Mouse (Mus musculus): ENCODE data around the gene Gatad2a. TPM values are rescaled to one million over a fixed set of nuclear protein-coding genes. Genes with fewer than 3 reads are reported as not detected.

The Gatad2a gene
- polyA plus RNA-seq (2015; fragmentation: Illumina TruSeq; extraction: RNeasy Lipid Tissue Mini Kit (QIAGEN cat#74804); ENCODE audit: insufficient read depth, low read depth, low replicate concordance), result 7.8 TPM

DNA sequence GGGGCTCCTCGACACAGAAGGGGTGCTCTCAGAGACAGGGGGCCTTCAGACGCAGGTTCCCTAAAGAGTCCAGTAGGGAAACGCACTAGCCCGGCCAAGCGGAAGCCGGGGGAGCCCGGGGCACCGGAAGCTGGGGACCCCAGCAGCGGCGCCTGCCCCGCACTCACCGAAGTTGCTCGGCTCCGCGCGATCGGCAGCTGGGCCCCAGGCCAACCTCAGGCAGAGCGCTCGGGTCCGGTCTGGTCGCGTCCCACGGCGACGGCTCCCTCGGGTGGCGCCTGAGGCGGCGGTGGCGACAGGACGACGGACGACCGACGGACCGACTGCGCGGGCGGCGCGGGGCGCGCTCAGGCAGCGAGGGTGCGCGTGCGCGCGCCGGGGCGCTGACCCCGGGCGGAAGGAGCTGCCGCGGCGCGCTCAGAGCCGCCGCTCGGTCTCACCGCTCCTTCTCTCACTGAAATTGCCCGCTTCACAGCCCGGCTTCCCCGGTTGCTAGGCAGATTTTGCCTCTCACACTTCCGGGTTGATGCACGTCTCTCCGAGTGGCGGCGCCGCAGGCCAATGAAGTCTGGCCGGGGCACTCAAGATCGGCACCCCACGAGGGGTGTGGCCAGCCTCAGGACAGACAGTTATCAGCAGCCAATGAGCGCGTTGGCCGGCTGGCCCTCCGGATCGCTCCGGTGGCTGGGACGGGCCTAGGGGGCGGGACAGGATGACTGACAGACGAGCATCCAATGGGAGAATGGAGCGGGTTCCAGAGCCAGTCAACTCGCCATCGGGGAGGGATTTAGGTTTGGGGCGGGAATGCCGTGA is at the start of gene Gatad2a:
Gene Gatad2a, minus strand, starts transcription at position 609 of the 813 bp plus-strand sequence.

DNA sequence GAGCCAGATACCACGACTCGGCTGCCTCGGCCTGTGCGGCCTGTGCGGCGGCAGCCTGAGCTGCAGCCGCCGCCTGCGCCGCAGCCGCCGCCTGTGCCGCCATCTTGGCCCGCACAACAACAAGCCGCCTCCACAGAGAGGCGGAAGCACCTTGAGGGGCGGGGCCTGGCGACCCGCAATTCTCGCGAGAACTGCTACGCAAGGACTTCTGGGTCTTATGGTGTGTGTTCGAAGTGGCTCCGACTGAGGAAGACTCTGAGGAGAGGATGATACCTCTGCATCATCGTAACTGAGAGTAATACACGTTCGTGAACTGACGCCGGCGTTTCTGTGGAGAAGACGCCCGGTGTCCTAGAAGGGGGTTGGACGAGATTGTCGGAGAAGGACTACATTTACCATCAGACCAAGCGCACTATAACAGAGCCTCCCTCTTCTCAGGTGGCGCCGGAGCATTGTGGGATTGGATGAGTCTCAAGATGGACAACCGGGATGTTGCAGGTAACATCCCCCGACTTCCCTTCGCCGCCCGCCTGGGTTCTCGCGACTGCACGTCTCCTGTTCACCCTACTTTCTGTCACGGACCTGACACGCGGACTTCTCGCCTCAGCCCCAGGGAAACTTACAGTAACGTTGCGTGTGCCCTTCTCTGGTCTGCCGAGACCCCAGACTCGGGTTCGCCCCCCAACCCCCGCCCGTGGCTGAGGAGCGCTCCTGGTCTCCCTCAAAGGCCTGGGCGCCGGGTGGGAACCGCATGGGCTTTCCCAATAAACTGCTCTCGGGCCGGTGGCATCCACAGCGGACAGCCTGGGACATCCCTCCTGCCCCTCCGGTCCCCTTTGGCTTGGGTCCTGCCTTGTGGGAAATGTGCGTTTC is 46.6 kb upstream of the Gatad2a start, which contains the start of the genes Mau2 and Sugp1:
Gene Mau2, minus strand, starts transcription at position 152 of the 873 bp plus-strand sequence.
Gene Sugp1, plus strand, starts transcription at position 231 of the 873 bp plus-strand sequence.

DNA sequence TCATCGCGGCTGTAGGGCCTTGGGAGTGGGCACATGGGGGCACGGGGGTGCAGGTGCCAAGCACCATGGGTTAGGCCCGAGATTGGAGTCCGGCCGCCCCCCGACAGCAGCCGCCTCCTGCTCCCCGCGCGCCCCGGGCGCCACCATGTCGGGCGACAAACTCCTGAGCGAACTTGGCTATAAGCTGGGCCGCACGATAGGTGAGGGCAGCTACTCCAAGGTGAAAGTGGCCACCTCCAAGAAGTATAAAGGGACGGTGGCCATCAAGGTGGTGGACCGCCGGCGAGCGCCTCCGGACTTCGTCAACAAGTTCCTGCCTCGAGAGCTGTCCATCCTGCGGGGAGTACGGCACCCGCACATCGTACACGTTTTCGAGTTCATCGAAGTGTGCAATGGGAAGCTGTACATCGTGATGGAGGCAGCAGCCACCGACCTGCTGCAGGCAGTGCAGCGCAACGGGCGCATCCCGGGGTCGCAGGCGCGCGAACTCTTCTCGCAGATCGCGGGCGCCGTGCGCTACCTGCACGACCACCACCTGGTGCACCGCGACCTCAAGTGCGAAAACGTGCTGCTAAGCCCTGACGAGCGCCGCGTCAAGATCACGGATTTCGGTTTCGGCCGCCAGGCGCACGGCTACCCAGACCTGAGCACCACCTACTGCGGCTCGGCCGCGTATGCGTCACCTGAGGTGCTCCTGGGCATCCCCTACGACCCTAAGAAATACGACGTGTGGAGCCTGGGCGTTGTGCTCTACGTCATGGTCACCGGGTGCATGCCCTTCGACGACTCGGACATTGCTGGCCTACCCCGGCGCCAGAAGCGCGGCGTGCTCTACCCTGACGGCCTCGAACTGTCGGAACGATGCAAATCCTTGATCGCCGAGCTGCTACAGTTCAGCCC is 93.8 kb downstream of the Gatad2a start, which contains the start of the genes Tssk6, Ndufa13 and Yjefn3:
Gene Tssk6, plus strand, starts transcription at position 22 of the 900 bp plus-strand sequence.
Gene Ndufa13, minus strand, starts transcription at position 396 of the 900 bp plus-strand sequence.
Gene Yjefn3, minus strand, starts transcription at position 550 of the 900 bp plus-strand sequence.

DNA sequence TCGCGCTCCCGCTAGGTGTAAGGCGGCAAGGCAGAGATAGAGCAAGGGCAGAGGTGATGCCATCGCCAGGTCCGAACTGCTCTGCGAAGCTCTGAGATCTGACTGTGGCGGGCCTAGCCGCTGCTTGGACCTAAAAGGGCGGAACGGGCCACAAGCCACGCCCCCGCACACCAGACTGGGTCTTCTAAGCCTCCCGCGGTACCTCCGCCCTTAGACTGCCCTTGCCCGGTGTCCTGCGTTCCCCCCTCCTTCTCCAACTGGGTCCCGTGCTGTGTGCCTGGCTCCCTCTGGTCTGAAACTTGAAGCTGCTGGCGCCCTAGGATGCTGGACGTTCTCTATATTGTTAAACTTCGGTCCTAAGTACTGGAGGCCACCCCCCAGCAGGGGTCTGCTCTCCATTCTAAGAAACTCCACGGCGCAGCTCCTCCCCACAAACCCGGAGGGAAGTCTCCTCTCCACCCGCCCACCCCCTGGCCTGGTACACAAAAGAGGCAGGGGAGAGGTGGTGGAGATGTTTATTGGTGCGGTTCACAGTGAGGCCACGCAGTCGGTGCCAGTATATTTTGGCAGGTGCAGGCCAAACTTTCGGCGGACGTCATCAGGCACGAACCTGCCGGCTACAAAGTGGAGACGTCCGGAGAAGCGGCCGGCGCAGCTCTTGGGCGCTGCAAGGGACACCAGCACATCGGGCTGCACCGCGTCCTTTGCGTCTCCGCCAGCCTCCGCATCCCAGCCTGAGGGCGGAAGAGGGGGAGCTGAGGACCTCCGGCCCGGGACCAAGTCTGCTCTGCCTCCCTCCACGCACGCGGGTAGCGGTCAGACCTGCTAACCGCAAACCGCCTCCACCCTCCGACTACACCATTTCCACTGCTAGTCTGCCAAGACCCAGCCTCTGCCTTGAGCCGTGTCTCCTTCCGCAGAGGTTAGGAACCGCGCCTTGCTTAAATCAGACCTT is 108.6 kb downstream of the Gatad2a start, which contains the start of gene Cilp2:
Gene Cilp2, minus strand, starts transcription at position 399 of the 955 bp plus-strand sequence.

Other genes starting within 250 kb of the Gatad2a start
- gene Zfp963, start 246.4 kb downstream of the Gatad2a start, polyA plus RNA-seq (2015; fragmentation: Illumina TruSeq; extraction: RNeasy Lipid Tissue Mini Kit (QIAGEN cat#74804); ENCODE audit: insufficient read depth, low read depth, low replicate concordance), result 2.7 TPM
- not detected for gene Gm20422, start 221.5 kb downstream of the Gatad2a start, polyA plus RNA-seq (2015; fragmentation: Illumina TruSeq; extraction: RNeasy Lipid Tissue Mini Kit (QIAGEN cat#74804); ENCODE audit: insufficient read depth, low read depth, low replicate concordance)
- 21.2 TPM for gene Atp13a1, start 205.2 kb downstream of the Gatad2a start, polyA plus RNA-seq (2015; fragmentation: Illumina TruSeq; extraction: RNeasy Lipid Tissue Mini Kit (QIAGEN cat#74804); ENCODE audit: insufficient read depth, low read depth, low replicate concordance)
- gene Zfp866, start 205.2 kb downstream of the Gatad2a start, polyA plus RNA-seq (2015; fragmentation: Illumina TruSeq; extraction: RNeasy Lipid Tissue Mini Kit (QIAGEN cat#74804); ENCODE audit: insufficient read depth, low read depth, low replicate concordance), result 4.9 TPM
- gene Gmip, start 187.7 kb downstream of the Gatad2a start, polyA plus RNA-seq (2015; fragmentation: Illumina TruSeq; extraction: RNeasy Lipid Tissue Mini Kit (QIAGEN cat#74804); ENCODE audit: insufficient read depth, low read depth, low replicate concordance), result 11.9 TPM
- 0.54 TPM for gene Lpar2, start 174.0 kb downstream of the Gatad2a start, polyA plus RNA-seq (2015; fragmentation: Illumina TruSeq; extraction: RNeasy Lipid Tissue Mini Kit (QIAGEN cat#74804); ENCODE audit: insufficient read depth, low read depth, low replicate concordance)
- 1.4 TPM for gene Pbx4, start 163.9 kb downstream of the Gatad2a start, polyA plus RNA-seq (2015; fragmentation: Illumina TruSeq; extraction: RNeasy Lipid Tissue Mini Kit (QIAGEN cat#74804); ENCODE audit: insufficient read depth, low read depth, low replicate concordance)
- gene Cilp2, start 108.7 kb downstream of the Gatad2a start, polyA plus RNA-seq (2015; fragmentation: Illumina TruSeq; extraction: RNeasy Lipid Tissue Mini Kit (QIAGEN cat#74804); ENCODE audit: insufficient read depth, low read depth, low replicate concordance), result not detected
- not detected for gene Tssk6, start 94.2 kb downstream of the Gatad2a start, polyA plus RNA-seq (2015; fragmentation: Illumina TruSeq; extraction: RNeasy Lipid Tissue Mini Kit (QIAGEN cat#74804); ENCODE audit: insufficient read depth, low read depth, low replicate concordance)
- gene Ndufa13, start 93.8 kb downstream of the Gatad2a start, polyA plus RNA-seq (2015; fragmentation: Illumina TruSeq; extraction: RNeasy Lipid Tissue Mini Kit (QIAGEN cat#74804); ENCODE audit: insufficient read depth, low read depth, low replicate concordance), result 45.3 TPM
- not detected for gene Yjefn3, start 93.7 kb downstream of the Gatad2a start, polyA plus RNA-seq (2015; fragmentation: Illumina TruSeq; extraction: RNeasy Lipid Tissue Mini Kit (QIAGEN cat#74804); ENCODE audit: insufficient read depth, low read depth, low replicate concordance)
- gene Mau2, start 46.4 kb upstream of the Gatad2a start, polyA plus RNA-seq (2015; fragmentation: Illumina TruSeq; extraction: RNeasy Lipid Tissue Mini Kit (QIAGEN cat#74804); ENCODE audit: insufficient read depth, low read depth, low replicate concordance), result 15.9 TPM
- gene Sugp1, start 46.4 kb upstream of the Gatad2a start, polyA plus RNA-seq (2015; fragmentation: Illumina TruSeq; extraction: RNeasy Lipid Tissue Mini Kit (QIAGEN cat#74804); ENCODE audit: insufficient read depth, low read depth, low replicate concordance), result 55.8 TPM
- 10.5 TPM for gene Tm6sf2, start 76.5 kb upstream of the Gatad2a start, polyA plus RNA-seq (2015; fragmentation: Illumina TruSeq; extraction: RNeasy Lipid Tissue Mini Kit (QIAGEN cat#74804); ENCODE audit: insufficient read depth, low read depth, low replicate concordance)
- gene Hapln4, start 87.1 kb upstream of the Gatad2a start, polyA plus RNA-seq (2015; fragmentation: Illumina TruSeq; extraction: RNeasy Lipid Tissue Mini Kit (QIAGEN cat#74804); ENCODE audit: insufficient read depth, low read depth, low replicate concordance), result 6.6 TPM
- not detected for gene Ncan, start 124.5 kb upstream of the Gatad2a start, polyA plus RNA-seq (2015; fragmentation: Illumina TruSeq; extraction: RNeasy Lipid Tissue Mini Kit (QIAGEN cat#74804); ENCODE audit: insufficient read depth, low read depth, low replicate concordance)
- 6.3 TPM for gene Nr2c2ap, start 134.9 kb upstream of the Gatad2a start, polyA plus RNA-seq (2015; fragmentation: Illumina TruSeq; extraction: RNeasy Lipid Tissue Mini Kit (QIAGEN cat#74804); ENCODE audit: insufficient read depth, low read depth, low replicate concordance)
- 5.8 TPM for gene Rfxank, start 142.8 kb upstream of the Gatad2a start, polyA plus RNA-seq (2015; fragmentation: Illumina TruSeq; extraction: RNeasy Lipid Tissue Mini Kit (QIAGEN cat#74804); ENCODE audit: insufficient read depth, low read depth, low replicate concordance)
- 10.1 TPM for gene Borcs8, start 143.1 kb upstream of the Gatad2a start, polyA plus RNA-seq (2015; fragmentation: Illumina TruSeq; extraction: RNeasy Lipid Tissue Mini Kit (QIAGEN cat#74804); ENCODE audit: insufficient read depth, low read depth, low replicate concordance)
- gene Mef2b, start 143.3 kb upstream of the Gatad2a start, polyA plus RNA-seq (2015; fragmentation: Illumina TruSeq; extraction: RNeasy Lipid Tissue Mini Kit (QIAGEN cat#74804); ENCODE audit: insufficient read depth, low read depth, low replicate concordance), result not detected
- 8.3 TPM for gene Tmem161a, start 176.0 kb upstream of the Gatad2a start, polyA plus RNA-seq (2015; fragmentation: Illumina TruSeq; extraction: RNeasy Lipid Tissue Mini Kit (QIAGEN cat#74804); ENCODE audit: insufficient read depth, low read depth, low replicate concordance)
- 6.8 TPM for gene Slc25a42, start 215.9 kb upstream of the Gatad2a start, polyA plus RNA-seq (2015; fragmentation: Illumina TruSeq; extraction: RNeasy Lipid Tissue Mini Kit (QIAGEN cat#74804); ENCODE audit: insufficient read depth, low read depth, low replicate concordance)
- 9.1 TPM for gene Sugp2, start 237.8 kb upstream of the Gatad2a start, polyA plus RNA-seq (2015; fragmentation: Illumina TruSeq; extraction: RNeasy Lipid Tissue Mini Kit (QIAGEN cat#74804); ENCODE audit: insufficient read depth, low read depth, low replicate concordance)
- gene Armc6, start 238.1 kb upstream of the Gatad2a start, polyA plus RNA-seq (2015; fragmentation: Illumina TruSeq; extraction: RNeasy Lipid Tissue Mini Kit (QIAGEN cat#74804); ENCODE audit: insufficient read depth, low read depth, low replicate concordance), result 5.1 TPM

All from pancreas, adult 10 weeks (tissue).